Mouse (Mus musculus): ENCODE measurements around the gene 9230112D13Rik.

- TF ChIP-seq POLR2A (IDR thresholded peaks at IDR 0.05; ENCODE audit: borderline replicate concordance, insufficient read depth, low read length) (no peak), CTCF (IDR thresholded peaks at IDR 0.05; ENCODE audit: borderline replicate concordance, insufficient read depth, low read depth, low read length) (no peak)
These were observed 21.9 kb upstream of the 9230112D13Rik start for GRCm38 (mm10) chr14:34544545-34544944.

Data from cerebellum, adult 2 months (tissue).